Mouse (Mus musculus) myocyte (in vitro differentiated cells): ENCODE measurements at regions not wholly inside any gene's neighbourhood (a gene's known extent, or its start where the extent isn't known, plus 50 kb on each side); places are given as distances from the start of the nearest gene placed in this dataset.

Experiments
- H3K27me3 ChIP-seq: one replicate; pipeline ENCODE4 v1.6.1; 2011; ENCODE audit not compliant: control insufficient read depth, insufficient read depth, insufficient read length
- H3K36me3 ChIP-seq: one replicate; pipeline ENCODE4 v1.6.1; 2011; ENCODE audit not compliant: control insufficient read depth, insufficient read depth
- H3K4me2 ChIP-seq: one replicate; pipeline ENCODE4 v1.6.1; 2011; ENCODE audit warnings: low read depth, control low read depth
- H3K4me3 ChIP-seq: one replicate; pipeline ENCODE4 v1.5.1; 2011; ENCODE audit warnings: mild to moderate bottlenecking, control low read depth, moderate library complexity
- H3K79me2 ChIP-seq: one replicate; pipeline ENCODE4 v1.6.1; 2011; ENCODE audit not compliant: control insufficient read depth, insufficient read depth
- H3ac ChIP-seq: one replicate; pipeline ENCODE4 v1.6.1; 2011; ENCODE audit not compliant: control insufficient read depth, insufficient read length
- CEBPB ChIP-seq: IDR thresholded peaks from 2 replicates; pipeline ENCODE4 v1.6.1; 2011; ENCODE audit warnings: mild to moderate bottlenecking, moderate library complexity; ENCODE audit not compliant: poor library complexity, insufficient read depth, severe bottlenecking
- E2F4 ChIP-seq: IDR thresholded peaks from one replicate; pipeline ENCODE4 v1.6.1; 2011; ENCODE audit warnings: mild to moderate bottlenecking, control low read depth, moderate library complexity; ENCODE audit not compliant: insufficient read depth
- MAX ChIP-seq: IDR thresholded peaks from one replicate; pipeline ENCODE4 v1.6.1; 2011; ENCODE audit warnings: low read depth, mild to moderate bottlenecking, control low read depth
- MYOD1 ChIP-seq, 3 experiments: IDR thresholded peaks; one replicate each; pipeline ENCODE4 v1.6.1; 2011; ENCODE audit warnings: control low read depth in 2 of 3, low read depth in 2 of 3, mild to moderate bottlenecking in 2 of 3, moderate library complexity in 1 of 3; ENCODE audit not compliant: insufficient read length in 2 of 3, control insufficient read depth in 1 of 3
- MYOG ChIP-seq, 3 experiments: IDR thresholded peaks; one replicate each; pipeline ENCODE4 v1.6.1; 2011; ENCODE audit warnings: control low read depth in 2 of 3, low read depth in 2 of 3, mild to moderate bottlenecking in 2 of 3; ENCODE audit not compliant: insufficient read length in 2 of 3, control insufficient read depth in 1 of 3, insufficient read depth in 1 of 3
- POLR2A ChIP-seq: IDR thresholded peaks from one replicate; pipeline ENCODE4 v1.6.1; 2011; ENCODE audit warnings: low read depth, mild to moderate bottlenecking, control low read depth, moderate library complexity; ENCODE audit not compliant: insufficient read length
- POLR2AphosphoS2 ChIP-seq: IDR thresholded peaks from one replicate; pipeline ENCODE4 v1.6.1; 2011; ENCODE audit warnings: low read depth, control low read depth; ENCODE audit not compliant: insufficient read length
- REST ChIP-seq: IDR thresholded peaks from one replicate; pipeline ENCODE4 v1.6.1; 2011; ENCODE audit warnings: mild to moderate bottlenecking, control low read depth, moderate library complexity; ENCODE audit not compliant: insufficient read depth, insufficient read length
- SRF ChIP-seq: IDR thresholded peaks from one replicate; pipeline ENCODE4 v1.6.1; 2011; ENCODE audit warnings: low read depth; ENCODE audit not compliant: control insufficient read depth, insufficient read length
- TCF12 ChIP-seq: IDR thresholded peaks from one replicate; pipeline ENCODE4 v1.6.1; 2011; ENCODE audit warnings: mild to moderate bottlenecking, control low read depth; ENCODE audit not compliant: poor library complexity, insufficient read depth, severe bottlenecking
- TCF3 ChIP-seq: IDR thresholded peaks from one replicate; pipeline ENCODE4 v1.6.1; 2011; ENCODE audit warnings: low read depth, control low read depth; ENCODE audit not compliant: insufficient read length
- USF1 ChIP-seq: IDR thresholded peaks from one replicate; pipeline ENCODE4 v1.6.1; 2011; ENCODE audit warnings: low read depth, mild to moderate bottlenecking, control low read depth, moderate library complexity

- no peaks in the 10 kb centered on the region for H3K36me3 ChIP-seq
- TF ChIP-seq MYOG (IDR thresholded peaks at IDR 0.05; ENCODE audit: control insufficient read depth in 1 of 3, insufficient read depth in 1 of 3, insufficient read length in 2 of 3, low read depth in 2 of 3) (peak in 2 of 3 experiments; percentile 68 to 83), MYOD1 (IDR thresholded peaks at IDR 0.05; ENCODE audit: control insufficient read depth in 1 of 3, insufficient read length in 2 of 3, low read depth in 2 of 3) (peak in 2 of 3 experiments; percentile 59 to 74), TCF12 (no peak)
These were observed 70.4 kb downstream of the Irx5 start for GRCm38 (mm10) chr8:92427801-92428200.

GRCm38 (mm10) chr8:92437075-92437663, 79.7 kb downstream of the Irx5 start:
- H3K79me2 ChIP-seq = no peaks in the 10 kb centered on the region
- H3K27me3 ChIP-seq = peaks cover 21% of the 10 kb centered on the region
- no peaks in the 10 kb centered on the region for H3K36me3 ChIP-seq
- no peak overlapping the region for H3K4me2 ChIP-seq
- TF ChIP-seq MYOG (IDR thresholded peaks at IDR 0.05; ENCODE audit: control insufficient read depth in 1 of 3, insufficient read depth in 1 of 3, insufficient read length in 2 of 3, low read depth in 2 of 3) (no peak), MAX (no peak), MYOD1 (IDR thresholded peaks at IDR 0.05; ENCODE audit: control insufficient read depth in 1 of 3, insufficient read length in 2 of 3, low read depth in 2 of 3) (no peak), TCF3 (no peak), E2F4 (no peak), USF1 (no peak), TCF12 (no peak), POLR2A (no peak)
- no peak overlapping the region for H3K4me3 ChIP-seq
- H3ac ChIP-seq = no peak overlapping the region

More at GRCm38 (mm10) chr8:92427801-92428200, 70.4 kb downstream of the Irx5 start:
- H3ac ChIP-seq = no peak overlapping the region
- H3K4me2 ChIP-seq = no peak overlapping the region
- H3K79me2 ChIP-seq = no peaks in the 10 kb centered on the region
- no peak overlapping the region for H3K4me3 ChIP-seq
- peaks cover 15% of the 10 kb centered on the region for H3K27me3 ChIP-seq

- H3K27me3 ChIP-seq = peaks cover 21% of the 10 kb centered on the region
- H3ac ChIP-seq = no peak overlapping the region
- no peaks in the 10 kb centered on the region for H3K36me3 ChIP-seq
- H3K4me3 ChIP-seq = no peak overlapping the region
- no peaks in the 10 kb centered on the region for H3K79me2 ChIP-seq
- TF ChIP-seq CEBPB (no peak), MYOG (IDR thresholded peaks at IDR 0.05; ENCODE audit: control insufficient read depth in 1 of 3, insufficient read depth in 1 of 3, insufficient read length in 2 of 3, low read depth in 2 of 3) (no peak), USF1 (no peak), POLR2AphosphoS2 (no peak), REST (no peak), POLR2A (no peak), E2F4 (no peak), MAX (no peak), MYOD1 (IDR thresholded peaks at IDR 0.05; ENCODE audit: control insufficient read depth in 1 of 3, insufficient read length in 2 of 3, low read depth in 2 of 3) (no peak), SRF (no peak), TCF12 (no peak), TCF3 (no peak)
- no peak overlapping the region for H3K4me2 ChIP-seq
These were observed 80.9 kb downstream of the Irx5 start for GRCm38 (mm10) chr8:92438294-92438693.

- TF ChIP-seq MYOG (IDR thresholded peaks at IDR 0.05; ENCODE audit: control insufficient read depth in 1 of 3, insufficient read depth in 1 of 3, insufficient read length in 2 of 3, low read depth in 2 of 3) (no peak), TCF3 (no peak), E2F4 (no peak), REST (no peak), MAX (no peak), USF1 (no peak), MYOD1 (IDR thresholded peaks at IDR 0.05; ENCODE audit: control insufficient read depth in 1 of 3, insufficient read length in 2 of 3, low read depth in 2 of 3) (no peak), POLR2AphosphoS2 (no peak), POLR2A (no peak), CEBPB (no peak), TCF12 (no peak), SRF (no peak)
- H3K4me3 ChIP-seq = no peak overlapping the region
- H3K36me3 ChIP-seq = no peaks in the 10 kb centered on the region
- no peak overlapping the region for H3K4me2 ChIP-seq
- no peak overlapping the region for H3ac ChIP-seq
- peaks cover 13% of the 10 kb centered on the region for H3K27me3 ChIP-seq
- no peaks in the 10 kb centered on the region for H3K79me2 ChIP-seq
These were observed 82.5 kb downstream of the Irx5 start for GRCm38 (mm10) chr8:92439713-92440436.

- no peaks in the 10 kb centered on the region for H3K79me2 ChIP-seq
- H3K4me3 ChIP-seq = no peak overlapping the region
- H3K4me2 ChIP-seq = no peak overlapping the region
- H3K27me3 ChIP-seq = peaks cover 9% of the 10 kb centered on the region
- TF ChIP-seq POLR2A = no peak
- no peak for TF ChIP-seq E2F4
- no peak for TF ChIP-seq USF1
- TF ChIP-seq MYOG (IDR thresholded peaks at IDR 0.05; ENCODE audit: control insufficient read depth in 1 of 3, insufficient read depth in 1 of 3, insufficient read length in 2 of 3, low read depth in 2 of 3) = no peak
- TF ChIP-seq REST = no peak
- no peak for TF ChIP-seq POLR2AphosphoS2
- TF ChIP-seq CEBPB = no peak
- TF ChIP-seq SRF = no peak
- TF ChIP-seq TCF3 = no peak
- no peak overlapping the region for H3ac ChIP-seq
- H3K36me3 ChIP-seq = no peaks in the 10 kb centered on the region
These were observed 84.7 kb downstream of the Irx5 start for GRCm38 (mm10) chr8:92442086-92442485.
